Mouse (Mus musculus) MEL (cell line): ENCODE results near the gene Gm29133. TPM values are rescaled to one million over a fixed set of nuclear protein-coding genes. Genes with fewer than 3 reads are reported as not detected.

Experiments
- DNase-seq: peaks from one replicate; pipeline ENCODE4 v3.0.0; 2011; ENCODE audit warnings: low read depth, low spot score
- H3K27ac ChIP-seq: 2 replicates; pipeline ENCODE4 v1.5.1; 2012; ENCODE audit warnings: low read depth, mild to moderate bottlenecking, control low read depth, low read length, moderate library complexity; ENCODE audit not compliant: control insufficient read depth
- H3K27me3 ChIP-seq, 2 experiments: fragments of 150-350 bp in 1 of 2; sonication (generic) in 1 of 2; 2 replicates each; pipeline ENCODE4 v1.6.1; 2012; ENCODE audit warnings: low read length in 2 of 2, mild to moderate bottlenecking in 2 of 2, improper control_type of control experiment in 1 of 2, moderate library complexity in 1 of 2; ENCODE audit not compliant: insufficient read depth in 2 of 2, control insufficient read depth in 1 of 2
- H3K36me3 ChIP-seq, 2 experiments: 2 replicates each; pipeline ENCODE4 v1.6.1; 2012 to 2014; ENCODE audit warnings: low read length in 2 of 2, improper control_type of control experiment in 1 of 2, inconsistent platforms in 1 of 2, mild to moderate bottlenecking in 1 of 2; ENCODE audit not compliant: insufficient read depth in 2 of 2, control insufficient read depth in 1 of 2
- H3K4me1 ChIP-seq, 2 experiments: fragments of 150-350 bp in 1 of 2; sonication (generic) in 1 of 2; 2 replicates each; pipeline ENCODE4 v1.6.1; 2012; ENCODE audit warnings: low read length in 2 of 2, improper control_type of control experiment in 1 of 2, mild to moderate bottlenecking in 1 of 2; ENCODE audit not compliant: insufficient read depth in 2 of 2, control insufficient read depth in 1 of 2
- H3K4me3 ChIP-seq, 2 experiments: fragments of 150-350 bp in 1 of 2; sonication (generic) in 1 of 2; 2 replicates each; pipeline ENCODE4 v1.5.1; 2012; ENCODE audit warnings: low read depth in 2 of 2, low read length in 2 of 2, mild to moderate bottlenecking in 2 of 2, moderate library complexity in 2 of 2, control low read depth in 1 of 2, improper control_type of control experiment in 1 of 2; ENCODE audit not compliant: control insufficient read depth in 1 of 2, insufficient read depth in 1 of 2
- H3K79me2 ChIP-seq: 2 replicates; pipeline ENCODE4 v1.6.1; 2012; ENCODE audit warnings: mild to moderate bottlenecking, low read length, moderate library complexity; ENCODE audit not compliant: control insufficient read depth, poor library complexity, insufficient read depth
- H3K9ac ChIP-seq: 2 replicates; pipeline ENCODE4 v1.6.1; 2012; ENCODE audit warnings: low read depth, mild to moderate bottlenecking, control low read depth, low read length, moderate library complexity; ENCODE audit not compliant: control insufficient read depth, poor library complexity, severe bottlenecking
- H3K9me3 ChIP-seq: fragments of 150-350 bp; sonication (generic); replicated peaks from 2 replicates; pipeline ENCODE4 v1.6.1; 2012; ENCODE audit warnings: mild to moderate bottlenecking, low read length, improper control_type of control experiment, moderate library complexity; ENCODE audit not compliant: insufficient read depth
- CTCF ChIP-seq, 3 experiments: IDR thresholded peaks in 2 of 3; conservative IDR thresholded peaks in 1 of 3; 2 replicates each; pipeline ENCODE4 v1.5.1; 2011 to 2012; ENCODE audit warnings: low read length in 3 of 3, low read depth in 2 of 3, mild to moderate bottlenecking in 2 of 3, improper control_type of control experiment in 1 of 3, inconsistent platforms in 1 of 3, mixed read lengths in 1 of 3, moderate library complexity in 1 of 3; ENCODE audit not compliant: control insufficient read depth in 1 of 3, insufficient read depth in 1 of 3, poor library complexity in 1 of 3, severe bottlenecking in 1 of 3
- E2F4 ChIP-seq: IDR thresholded peaks from 2 replicates; pipeline ENCODE4 v1.6.1; 2011; ENCODE audit warnings: low read depth, low read length, improper control_type of control experiment, borderline replicate concordance
- ELF1 ChIP-seq: IDR thresholded peaks from 2 replicates; pipeline ENCODE4 v1.6.1; 2014; ENCODE audit warnings: low read depth, mild to moderate bottlenecking, inconsistent platforms, low read length, improper control_type of control experiment, moderate library complexity
- EP300 ChIP-seq, 2 experiments: IDR thresholded peaks; 2 replicates each; pipeline ENCODE4 v1.6.1; 2011; ENCODE audit warnings: improper control_type of control experiment in 2 of 2, low read length in 2 of 2, low read depth in 1 of 2, mild to moderate bottlenecking in 1 of 2
- GATA1 ChIP-seq: IDR thresholded peaks from 2 replicates; pipeline ENCODE4 v1.6.1; 2011; ENCODE audit warnings: low read depth, low read length, improper control_type of control experiment
- HCFC1 ChIP-seq: IDR thresholded peaks from 2 replicates; pipeline ENCODE4 v1.6.1; 2012; ENCODE audit warnings: low read depth, mild to moderate bottlenecking, inconsistent platforms, low read length, improper control_type of control experiment, moderate library complexity
- JUND ChIP-seq: IDR thresholded peaks from 2 replicates; pipeline ENCODE4 v1.6.1; 2011; ENCODE audit warnings: low read depth, mild to moderate bottlenecking, improper control_type of control experiment, low read length
- MYC ChIP-seq: IDR thresholded peaks from 2 replicates; pipeline ENCODE4 v1.6.1; 2011; ENCODE audit warnings: low read depth, mild to moderate bottlenecking, low read length, improper control_type of control experiment, moderate library complexity
- POLR2A ChIP-seq, 2 experiments: IDR thresholded peaks; 2 replicates each; pipeline ENCODE4 v1.6.1; 2011 to 2012; ENCODE audit warnings: low read length in 2 of 2, mild to moderate bottlenecking in 2 of 2, control low read depth in 1 of 2, improper control_type of control experiment in 1 of 2, low read depth in 1 of 2, moderate library complexity in 1 of 2; ENCODE audit not compliant: control insufficient read depth in 1 of 2, insufficient read depth in 1 of 2, poor library complexity in 1 of 2
- POLR2AphosphoS5 ChIP-seq: IDR thresholded peaks from 2 replicates; pipeline ENCODE4 v1.6.1; 2012; ENCODE audit warnings: low read depth, borderline replicate concordance, mild to moderate bottlenecking, inconsistent platforms, low read length, moderate library complexity, mixed read lengths
- SIN3A ChIP-seq: IDR thresholded peaks from 2 replicates; pipeline ENCODE4 v1.6.1; 2012; ENCODE audit warnings: low read length, improper control_type of control experiment, inconsistent platforms
- TAL1 ChIP-seq: IDR thresholded peaks from 2 replicates; pipeline ENCODE4 v1.6.1; 2012; ENCODE audit warnings: mild to moderate bottlenecking, inconsistent platforms, low read length, moderate library complexity, mixed read lengths
- TBP ChIP-seq: IDR thresholded peaks from 2 replicates; pipeline ENCODE4 v1.8.0; 2011; ENCODE audit warnings: low read depth, low read length, improper control_type of control experiment
- TCF12 ChIP-seq: IDR thresholded peaks from 2 replicates; pipeline ENCODE4 v1.6.1; 2014; ENCODE audit warnings: low read depth, mild to moderate bottlenecking, inconsistent platforms, low read length, improper control_type of control experiment, moderate library complexity
- UBTF ChIP-seq: IDR thresholded peaks from 2 replicates; pipeline ENCODE4 v1.6.1; 2012; ENCODE audit warnings: low read depth, mild to moderate bottlenecking, inconsistent platforms, low read length, improper control_type of control experiment, moderate library complexity, borderline replicate concordance; ENCODE audit not compliant: insufficient read depth
- USF1 ChIP-seq: IDR thresholded peaks from 2 replicates; pipeline ENCODE4 v1.6.1; 2014; ENCODE audit warnings: low read depth, mild to moderate bottlenecking, inconsistent platforms, low read length, improper control_type of control experiment, moderate library complexity
- ZMIZ1 ChIP-seq: IDR thresholded peaks from 2 replicates; pipeline ENCODE4 v1.6.1; 2012; ENCODE audit warnings: low read depth, mild to moderate bottlenecking, inconsistent platforms, low read length, improper control_type of control experiment, moderate library complexity
- polyA plus RNA-seq, 2 experiments: library from polyadenylated mRNA; stranded (reverse) in 1 of 2; unstranded in 1 of 2; fragments of >175 nt in 1 of 2; fragments of >200 nt in 1 of 2; gene quantifications; 2 replicates each; pipeline versions ENCODE4 v1.2.1 to v1.2.4; 2012; ENCODE audit warnings: low replicate concordance in 2 of 2, low read depth in 1 of 2; ENCODE audit not compliant: insufficient read length in 2 of 2, insufficient read depth in 1 of 2, missing spikeins in 1 of 2
- total RNA-seq: library from RNA; depleted of rRNA; stranded (reverse); fragments of 300-350 nt; gene quantifications from 2 replicates; pipeline ENCODE4 v1.2.3, GENCODE M21; 2012; rRNA removed

Gm29133 gene
- not detected in 2 replicates for total RNA-seq
- not detected for polyA plus RNA-seq

- Histone ChIP-seq H3K4me3 (no peak within 1 kb of the TSS), H3K79me2 (no peaks in the 10 kb centered on the region), H3K4me1 (no peaks in the 10 kb centered on the region), H3K27me3 (no peaks in the 10 kb centered on the region; a peak in 1 of 4 replicates), H3K9ac (no peak within 1 kb of the TSS), H3K27ac (no peak within 1 kb of the TSS), H3K36me3 (no peaks in the 10 kb centered on the region), H3K9me3 (no peaks in the 10 kb centered on the region)
- TF ChIP-seq ELF1: no peak
- TF ChIP-seq GATA1: no peak
- no peak for TF ChIP-seq SIN3A
- no peak for TF ChIP-seq HCFC1
- TF ChIP-seq E2F4: no peak
- no peak for TF ChIP-seq TAL1
- TF ChIP-seq UBTF: no peak
- no peak for TF ChIP-seq POLR2A (IDR thresholded peaks at IDR 0.05; ENCODE audit: control insufficient read depth in 1 of 2, insufficient read depth in 1 of 2, low read depth in 1 of 2, low read length in 2 of 2, poor library complexity in 1 of 2)
- DNase-seq: no peak
These were observed at the start of gene Gm29133 for GRCm38 (mm10) chr3:75747897-75748296. Gene Gm29133 (plus strand): TSS chr3:75748197.

- no peak overlapping the region for H3K27ac ChIP-seq
- DNase-seq: no peak
- TF ChIP-seq USF1: no peak
- TF ChIP-seq TBP: no peak
- TF ChIP-seq JUND: no peak
- TF ChIP-seq ZMIZ1: no peak
- peaks cover 2 to 9% of the 10 kb centered on the region in 2 experiments; a peak in 2 of 4 replicates for H3K4me1 ChIP-seq
- H3K79me2 ChIP-seq: no peaks in the 10 kb centered on the region
- H3K4me3 ChIP-seq: no peak overlapping the region
- H3K9ac ChIP-seq: no peak overlapping the region
- H3K36me3 ChIP-seq: peaks cover 0 to 10% of the 10 kb centered on the region in 2 experiments; a peak in 2 of 4 replicates
- H3K9me3 ChIP-seq: no peaks in the 10 kb centered on the region
- H3K27me3 ChIP-seq: no peaks in the 10 kb centered on the region
These were observed 48.9 kb upstream of the Gm29133 start for GRCm38 (mm10) chr3:75699088-75699487.

GRCm38 (mm10) chr3:75701336-75701735 lies 46.7 kb upstream of the Gm29133 start:
- no peak for DNase-seq
- Histone ChIP-seq H3K36me3 (peaks cover 0 to 4% of the 10 kb centered on the region in 2 experiments; a peak in 2 of 4 replicates), H3K4me1 (peaks cover under 1 to 5% of the 10 kb centered on the region in 2 experiments; a peak in 2 of 4 replicates), H3K79me2 (no peaks in the 10 kb centered on the region), H3K9me3 (no peaks in the 10 kb centered on the region), H3K9ac (no peak overlapping the region), H3K27ac (no peak overlapping the region), H3K4me3 (no peak overlapping the region), H3K27me3 (no peaks in the 10 kb centered on the region)
- no peak for TF ChIP-seq TCF12
- no peak for TF ChIP-seq ELF1
- no peak for TF ChIP-seq MYC
- TF ChIP-seq EP300 (IDR thresholded peaks at IDR 0.05; ENCODE audit: low read depth in 1 of 2, low read length in 2 of 2): no peak
- no peak for TF ChIP-seq CTCF (IDR thresholded peaks at IDR 0.05 in 2 of 3, conservative IDR thresholded peaks at IDR 0.05 in 1 of 3; ENCODE audit: control insufficient read depth in 1 of 3, insufficient read depth in 1 of 3, low read depth in 2 of 3, low read length in 3 of 3, poor library complexity in 1 of 3, severe bottlenecking in 1 of 3)
- TF ChIP-seq POLR2AphosphoS5: no peak
- no peak for TF ChIP-seq GATA1
- TF ChIP-seq SIN3A: no peak
